Mouse (Mus musculus) activated CD4-positive, CD25-positive, alpha-beta regulatory T cell, adult 4 months (primary cell): ENCODE data around the gene Haspin. TPM values are rescaled to one million over a fixed set of nuclear protein-coding genes. Genes with fewer than 3 reads are reported as not detected.
"Not testable (repeated sequence)": the region's sequence is repeated elsewhere in the genome, so short reads cannot be mapped to it uniquely, and the experiment has no call there.

Source experiments
- ATAC-seq: one replicate; pipeline ENCODE4 v1.8.0; 2017
- polyA plus RNA-seq, 2 experiments: library from polyadenylated mRNA; unstranded; fragments of 100-300 nt; shearing (Covaris generic); gene quantifications; one replicate each; pipeline ENCODE4 v1.2.1; 2017

Haspin gene
- polyA plus RNA-seq, 2 experiments from 2014 or later: 8.6 to 8.7 TPM

DNA sequence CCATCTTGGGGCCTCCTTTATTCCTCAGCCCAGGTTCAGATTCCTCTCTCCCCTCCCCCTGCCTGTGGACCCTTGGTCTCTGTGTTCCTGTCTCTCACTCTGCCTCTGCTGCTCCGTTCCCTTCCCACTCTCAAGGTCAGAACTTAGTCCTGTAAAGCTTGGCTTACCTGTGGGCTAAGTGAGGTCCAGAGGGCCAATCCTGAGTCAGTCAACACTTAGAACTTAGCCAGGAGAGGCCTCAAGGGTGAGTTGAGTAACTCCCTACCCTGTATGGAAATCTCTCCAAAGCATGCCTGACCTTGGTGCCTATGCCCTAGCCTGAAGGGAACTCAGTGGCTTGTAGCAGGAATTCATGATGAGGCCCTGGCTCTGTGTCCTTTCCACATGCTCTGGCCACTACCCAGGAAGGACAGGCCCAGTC is 6.2 kb upstream of the Haspin start:
- ATAC-seq: no peak

DNA sequence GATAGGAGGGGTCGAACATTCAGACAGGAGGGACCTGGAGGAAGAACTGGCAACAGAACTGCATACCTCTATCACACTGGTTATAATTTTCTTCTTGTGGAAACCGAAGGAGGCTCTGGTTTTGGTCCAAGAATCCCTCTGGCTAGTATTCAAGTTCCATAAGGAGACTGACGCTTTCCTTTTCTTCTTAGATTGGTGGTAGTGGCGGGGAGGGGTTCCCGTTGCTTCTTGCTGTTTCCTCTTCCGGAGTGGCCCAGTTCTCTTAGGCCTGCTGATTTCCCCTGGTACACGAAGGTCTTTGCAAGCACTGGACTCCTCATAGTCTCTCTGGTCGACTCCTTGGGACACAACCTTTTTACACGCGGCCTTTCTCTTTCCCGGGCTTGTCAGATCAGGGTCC is 978 bp downstream of the Haspin start:
- no peak for ATAC-seq

- ATAC-seq: peak; percentile 30
These were observed 1.5 kb downstream of the Haspin start for GRCm38 (mm10) chr11:73136587-73136986.

- ATAC-seq: no peak
These were observed 3.9 kb downstream of the Haspin start for GRCm38 (mm10) chr11:73134222-73134621.

DNA sequence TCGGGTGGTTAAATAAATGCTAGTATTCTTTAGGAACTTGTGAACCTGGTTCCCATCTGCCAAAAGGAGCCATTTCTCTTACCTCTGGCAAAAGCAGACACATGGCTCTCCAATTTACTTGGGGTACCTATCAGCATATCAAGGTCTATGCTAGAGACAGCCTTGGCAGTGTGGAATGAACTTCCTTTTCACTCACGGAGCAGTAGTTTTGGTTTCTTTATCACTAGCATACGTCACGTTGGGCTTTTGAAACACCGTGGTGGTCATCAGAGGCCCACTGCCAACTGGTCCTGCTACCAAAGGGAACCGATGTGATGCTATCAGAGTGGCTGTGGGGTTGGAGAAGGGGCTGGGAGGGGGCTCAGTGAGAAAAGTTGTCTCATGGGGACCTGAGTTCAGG is 5.1 kb downstream of the Haspin start:
- peak; percentile 31 for ATAC-seq

GRCm38 (mm10) chr11:73131020-73131419 is 7.1 kb downstream of the Haspin start:
- peak; percentile 81 for ATAC-seq

DNA sequence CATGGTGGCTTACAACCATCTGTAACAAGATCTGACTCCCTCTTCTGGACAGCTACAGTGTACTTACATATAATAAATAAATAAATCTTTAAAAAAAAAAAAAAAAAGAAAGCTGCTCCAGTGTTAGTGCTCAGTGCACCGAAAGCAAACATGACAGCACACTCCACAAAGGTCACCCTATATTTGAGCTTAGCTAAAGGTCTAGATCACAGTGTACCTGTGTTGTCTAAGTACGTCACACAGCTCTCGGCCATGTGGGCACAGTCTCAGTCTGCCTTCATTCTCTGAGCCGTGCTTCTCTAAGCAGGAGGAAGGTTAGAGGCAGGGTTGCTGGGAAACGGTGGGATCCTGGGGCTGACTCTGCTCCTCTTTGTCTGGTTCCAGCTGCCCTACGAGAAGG is 11.6 kb downstream of the Haspin start:
- no peak for ATAC-seq

GRCm38 (mm10) chr11:73111414-73111813 is 26.7 kb downstream of the Haspin start:
- no peak for ATAC-seq

- ATAC-seq: no peak
These were observed 28.2 kb downstream of the Haspin start for GRCm38 (mm10) chr11:73109941-73110340.

GRCm38 (mm10) chr11:73108898-73109625 is 29.0 kb downstream of the Haspin start:
- ATAC-seq: no peak

DNA sequence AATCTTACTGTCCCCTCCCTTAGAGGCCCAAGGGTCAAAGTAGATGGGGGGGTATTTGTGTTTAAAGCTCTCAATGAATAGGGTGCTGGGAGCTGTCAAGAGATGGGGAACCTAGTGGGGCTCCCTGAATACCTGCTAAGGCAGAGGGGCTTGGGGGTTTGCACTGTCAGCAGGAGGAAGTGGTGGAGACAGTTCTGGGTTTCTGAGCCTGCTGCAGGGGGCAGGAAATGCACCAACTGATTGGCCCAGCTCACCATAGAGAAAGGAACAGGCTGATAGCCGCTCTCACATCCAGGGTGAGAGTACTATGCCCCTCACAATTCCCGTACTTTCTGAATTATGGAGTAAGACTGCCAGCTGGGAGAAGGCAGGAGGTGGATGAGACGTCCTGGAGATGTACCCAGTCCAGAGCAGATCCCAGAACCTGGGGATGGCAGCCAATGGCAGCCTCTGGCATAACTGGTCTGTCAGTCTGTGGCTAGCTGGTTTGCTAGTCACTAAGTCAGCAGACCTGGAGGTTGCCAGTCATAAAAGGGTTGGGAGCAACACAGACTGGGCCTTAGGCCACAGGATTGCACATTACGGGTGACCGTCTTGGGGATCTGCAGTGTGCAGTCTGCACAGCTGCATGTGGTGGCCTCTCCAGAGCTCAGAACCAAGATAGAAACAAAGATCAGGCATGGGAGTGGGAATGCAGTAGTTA is 29.7 kb downstream of the Haspin start:
- peak; percentile 88 for ATAC-seq

GRCm38 (mm10) chr11:73107358-73107757 is 30.7 kb downstream of the Haspin start:
- ATAC-seq: not testable (repeated sequence)

- peak; percentile 20 for ATAC-seq
These were observed 32.8 kb downstream of the Haspin start for GRCm38 (mm10) chr11:73105246-73105645.

- peak; percentile 38 for ATAC-seq
These were observed 36.8 kb downstream of the Haspin start for GRCm38 (mm10) chr11:73101308-73101707.

- ATAC-seq: no peak
These were observed 37.9 kb downstream of the Haspin start for GRCm38 (mm10) chr11:73099976-73100750.

DNA sequence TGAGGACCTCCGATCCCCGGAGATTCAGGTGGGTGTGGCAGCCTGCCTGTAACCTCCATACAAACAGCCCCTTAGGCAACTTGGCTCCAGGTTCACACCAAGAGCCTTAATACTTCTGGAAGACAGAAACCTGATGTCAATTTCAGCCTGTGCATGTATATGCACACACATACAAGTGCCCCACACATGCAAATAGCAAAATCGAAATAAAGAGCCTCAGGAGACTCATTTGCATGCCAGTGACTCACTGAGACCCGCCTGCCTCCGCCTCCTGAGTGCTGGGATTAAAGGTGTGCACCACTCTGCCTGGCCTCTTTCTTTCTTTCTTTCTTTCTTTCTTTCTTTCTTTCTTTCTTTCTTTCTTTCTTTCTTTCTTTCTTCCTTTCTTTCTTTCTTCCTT is 39.2 kb downstream of the Haspin start:
- ATAC-seq: no peak

GRCm38 (mm10) chr11:73094231-73094995 is 43.7 kb downstream of the Haspin start:
- ATAC-seq: peak; percentile 80

DNA sequence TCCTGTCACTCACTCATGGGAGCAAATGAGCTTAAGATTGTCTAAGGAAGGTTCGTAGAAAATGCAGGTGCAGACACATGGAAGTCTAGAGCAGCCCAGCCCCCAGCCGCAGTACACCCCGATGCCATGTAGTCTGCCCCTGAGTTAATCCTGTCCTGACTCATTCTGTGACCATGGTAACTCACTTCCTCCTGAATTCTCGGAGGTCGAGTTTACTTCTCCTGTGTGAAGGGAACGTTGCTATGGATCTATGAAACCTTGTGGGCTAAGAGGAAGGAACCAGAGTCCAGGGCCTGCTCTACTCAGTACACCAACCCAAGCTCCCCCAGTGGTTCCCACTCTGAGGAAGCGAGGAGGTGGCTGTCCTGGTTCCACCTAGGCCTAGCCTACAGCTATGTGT is 45.2 kb downstream of the Haspin start:
- ATAC-seq: no peak

GRCm38 (mm10) chr11:73092057-73092456 is 46.0 kb downstream of the Haspin start:
- no peak for ATAC-seq

DNA sequence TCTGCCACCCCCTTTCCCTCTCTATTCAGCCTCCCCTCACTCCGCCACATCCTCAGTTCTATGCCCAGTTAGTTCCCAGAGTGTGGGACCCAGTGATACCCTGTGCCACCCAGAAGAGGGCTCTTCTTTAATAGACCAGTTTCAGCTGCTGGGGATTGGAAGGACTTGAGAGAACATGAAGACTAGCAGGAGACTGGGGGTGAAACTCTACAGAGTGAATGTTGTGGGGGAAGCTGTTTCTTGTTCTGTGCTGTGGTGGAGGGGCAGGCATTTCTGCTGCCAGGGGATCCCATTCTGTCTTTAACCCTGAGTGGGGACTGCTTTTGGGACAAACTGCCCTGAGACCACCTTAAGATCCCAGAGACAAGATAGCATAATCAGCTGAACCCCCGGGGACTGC is 47.3 kb downstream of the Haspin start:
- no peak for ATAC-seq

- no peak for ATAC-seq
These were observed 47.8 kb downstream of the Haspin start, which contains the start of gene Itgae for GRCm38 (mm10) chr11:73090283-73090682. Itgae (plus strand) TSS chr11:73090583.

- ATAC-seq: no peak
These were observed 50.2 kb downstream of the Haspin start for GRCm38 (mm10) chr11:73087700-73088480.
